Mouse (Mus musculus): Measurements from ENCODE around the gene Mpzl1.

DNA sequence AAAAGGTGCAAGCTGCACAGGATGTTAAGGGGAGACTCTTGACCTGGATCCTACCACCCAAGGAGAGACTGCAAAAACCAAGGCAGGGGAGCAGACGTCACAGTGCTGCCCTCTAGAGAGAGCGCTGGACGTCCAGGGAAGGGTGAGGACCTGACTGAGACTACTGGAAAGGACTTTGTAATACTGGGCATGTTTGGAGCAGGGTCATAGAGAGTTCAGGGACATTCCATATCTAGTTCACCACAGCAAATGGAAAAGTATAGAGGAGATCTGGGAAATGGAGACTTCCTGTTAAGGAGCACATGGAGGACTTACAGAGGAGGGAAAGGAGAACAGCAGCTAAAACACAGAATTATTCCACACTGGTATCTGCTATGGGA is 45.3 kb upstream of the Mpzl1 start:
- TF ChIP-seq GATA1 (IDR thresholded peaks at IDR 0.05; ENCODE audit: borderline replicate concordance, low read length) (no peak), FLI1 (IDR thresholded peaks at IDR 0.05; ENCODE audit: low read length) (no peak)

All from megakaryocyte, embryonic 14.5 days (primary cell).